ENCODE assay signal across 15 mouse cellular contexts in genomic region chr3:69186643-69187042, GRCm38 (mm10). TPM values are rescaled to one million over a fixed set of nuclear protein-coding genes. Genes with fewer than 3 reads are reported as not detected.
A peak's percentile ranks its signal among the peaks of the same experiment; 100 is the strongest.
DNase-seq lines count a peak whose midpoint lies in the region; ATAC-seq lines count a peak whose summit lies in the region.
"Had no signal": no experiment of that assay in that cellular context is flagged by ENCODE, and none has a peak within 500 bp of the region (broad histone marks: within the 10 kb centered on the region; RNA-seq: fewer than 3 reads in every experiment).

No protein-coding gene starts in this region.

- no peak overlapping the region for H3K9ac ChIP-seq in forebrain, embryonic 13.5 days
- H3K9ac ChIP-seq in forebrain, embryonic 16.5 days (replicated peaks; ENCODE audit: low read depth, low read length), result no peak overlapping the region
- H3K9ac ChIP-seq: embryonic facial prominence, embryonic 12.5 days; liver, embryonic 15.5 days; neural tube, embryonic 15.5 days had no signal

- intact Hi-C loops in left cerebral cortex, postnatal 14 days (cut with DNase I), result no loop called here

- ATAC-seq in forebrain, embryonic 13.5 days, result peak; percentile 50; the same call in 1 of the 2 replicates
- peak; percentile 52 for ATAC-seq in forebrain, embryonic 16.5 days

- no peak overlapping the region for H3K4me3 ChIP-seq in forebrain, embryonic 13.5 days
- no peak overlapping the region for H3K4me3 ChIP-seq in forebrain, embryonic 10.5 days
- no peak overlapping the region for H3K4me3 ChIP-seq in forebrain, embryonic 16.5 days (replicated peaks; ENCODE audit: low read length)
- H3K4me3 ChIP-seq: embryonic facial prominence, embryonic 12.5 days; hindbrain, embryonic 10.5 days; liver, embryonic 15.5 days; neural tube, embryonic 15.5 days had no signal

- no peaks in the 10 kb centered on the region for H3K27me3 ChIP-seq in forebrain, embryonic 13.5 days
- H3K27me3 ChIP-seq in forebrain, embryonic 10.5 days (ENCODE audit: poor library complexity, severe bottlenecking), result no peaks in the 10 kb centered on the region
- no peaks in the 10 kb centered on the region for H3K27me3 ChIP-seq in forebrain, embryonic 16.5 days (replicated peaks; ENCODE audit: control insufficient read depth, insufficient read depth, low read length)
- H3K27me3 ChIP-seq: embryonic facial prominence, embryonic 12.5 days; liver, embryonic 15.5 days; neural tube, embryonic 15.5 days had no signal

- no peak overlapping the region for H3K27ac ChIP-seq in forebrain, embryonic 13.5 days
- no peak overlapping the region for H3K27ac ChIP-seq in forebrain, embryonic 10.5 days
- H3K27ac ChIP-seq in forebrain, embryonic 16.5 days (ENCODE audit: low read length), result no peak overlapping the region
- H3K27ac ChIP-seq: embryonic facial prominence, embryonic 12.5 days; hindbrain, embryonic 10.5 days; liver, embryonic 15.5 days; neural tube, embryonic 15.5 days had no signal

- no peaks in the 10 kb centered on the region for H3K36me3 ChIP-seq in forebrain, embryonic 13.5 days (ENCODE audit: poor library complexity, severe bottlenecking)
- no peaks in the 10 kb centered on the region for H3K36me3 ChIP-seq in forebrain, embryonic 10.5 days (replicated peaks)
- no peaks in the 10 kb centered on the region for H3K36me3 ChIP-seq in forebrain, embryonic 16.5 days (ENCODE audit: control insufficient read depth, insufficient read depth)
- H3K36me3 ChIP-seq: embryonic facial prominence, embryonic 12.5 days; hindbrain, embryonic 10.5 days; liver, embryonic 15.5 days; neural tube, embryonic 15.5 days had no signal

- no peak for DNase-seq in forebrain, embryonic 10.5 days (ENCODE audit: extremely low spot score, low spot score)
- DNase-seq in layer of hippocampus, adult 11-12 months (ENCODE audit: low spot score), result peak; percentile 34
- DNase-seq in layer of hippocampus, adult 9-10 months (ENCODE audit: low spot score), result no peak
- peak; percentile 34 to 58 for DNase-seq in left cerebral cortex, postnatal 14 days (ENCODE audit: low spot score in 2 of 2)
- no peak for DNase-seq in urinary bladder, adult 2 months (ENCODE audit: low spot score)
- DNase-seq in spleen, adult 12 weeks (ENCODE audit: low spot score), result no peak
- DNase-seq: gastrocnemius, postnatal 25 days; midbrain, embryonic 14.5 days had no signal

- no peak overlapping the region for H3K4me2 ChIP-seq in forebrain, embryonic 13.5 days
- no peak overlapping the region for H3K4me2 ChIP-seq in forebrain, embryonic 16.5 days (ENCODE audit: low read length)
- H3K4me2 ChIP-seq: embryonic facial prominence, embryonic 12.5 days; liver, embryonic 15.5 days; neural tube, embryonic 15.5 days had no signal

- peaks cover 2% of the 10 kb centered on the region; the same call in 1 of the 2 replicates for H3K4me1 ChIP-seq in forebrain, embryonic 13.5 days
- no peaks in the 10 kb centered on the region for H3K4me1 ChIP-seq in forebrain, embryonic 10.5 days
- 0 out of 2 replicates have a peak, but pooled peaks cover 5% of the 10 kb centered on the region for H3K4me1 ChIP-seq in forebrain, embryonic 16.5 days (replicated peaks; ENCODE audit: control insufficient read depth, insufficient read depth, low read length)
- H3K4me1 ChIP-seq: embryonic facial prominence, embryonic 12.5 days; hindbrain, embryonic 10.5 days; liver, embryonic 15.5 days; neural tube, embryonic 15.5 days had no signal

- H3K9me3 ChIP-seq in forebrain, embryonic 13.5 days (replicated peaks), result no peaks in the 10 kb centered on the region
- no peaks in the 10 kb centered on the region for H3K9me3 ChIP-seq in forebrain, embryonic 10.5 days
- no peaks in the 10 kb centered on the region for H3K9me3 ChIP-seq in forebrain, embryonic 16.5 days (ENCODE audit: control insufficient read depth, low read length)
- H3K9me3 ChIP-seq: embryonic facial prominence, embryonic 12.5 days; hindbrain, embryonic 10.5 days; liver, embryonic 15.5 days; neural tube, embryonic 15.5 days had no signal

- 74% methylated on average over 16 of the region's 16 CpGs for WGBS in forebrain, embryonic 13.5 days
- 88% methylated on average over 16 of the region's 16 CpGs for whole genome bisulfite sequencing in forebrain, embryonic 10.5 days
- 52% methylated on average over 16 of the region's 16 CpGs for WGBS in forebrain, embryonic 16.5 days

RNA-seq across cellular contexts. Expression of gene Arl14, which starts 35.6 kb away (rescaled TPM):
- not detected in 2 replicates for polyA plus RNA-seq in forebrain, embryonic 13.5 days (2015; fragmentation: Nextera tagmentation; extraction: Ambion mirVana)
- polyA plus RNA-seq in forebrain, embryonic 10.5 days (2016; fragmentation: Nextera tagmentation; extraction: Ambion mirVana), result not detected in 2 replicates
- polyA plus RNA-seq in forebrain, embryonic 16.5 days (2015; fragmentation: Nextera tagmentation; extraction: Ambion mirVana), result not detected in 2 replicates
- not detected for total RNA-seq in left cerebral cortex, postnatal 14 days (2021)
- 1.7 and 3.0 TPM in 2 replicates for polyA plus RNA-seq in urinary bladder, adult 2 months (2012; rRNA removed)
- total RNA-seq: gastrocnemius, postnatal 25 days; MEL had no signal
- polyA plus RNA-seq: embryonic facial prominence, embryonic 12.5 days; hindbrain, embryonic 10.5 days; liver, embryonic 15.5 days; midbrain, embryonic 14.5 days; neural tube, embryonic 15.5 days had no signal

RNA-seq across cellular contexts. Expression of gene Kpna4, which starts 59.7 kb away (rescaled TPM):
- polyA plus RNA-seq in forebrain, embryonic 13.5 days (2015; fragmentation: Nextera tagmentation; extraction: Ambion mirVana), result 36.4 and 37.5 TPM in 2 replicates
- polyA plus RNA-seq in forebrain, embryonic 10.5 days (2016; fragmentation: Nextera tagmentation; extraction: Ambion mirVana), result 37.0 and 39.8 TPM in 2 replicates
- 36.8 and 41.9 TPM in 2 replicates for polyA plus RNA-seq in forebrain, embryonic 16.5 days (2015; fragmentation: Nextera tagmentation; extraction: Ambion mirVana)
- 10 to 100 TPM; 59.9 to 61.2 TPM for total RNA-seq in left cerebral cortex, postnatal 14 days (2021)
- 33.9 and 35.7 TPM in 2 replicates for polyA plus RNA-seq in urinary bladder, adult 2 months (2012; rRNA removed)

Comparison
In these comparisons a context has a peak if more than half of its experiments do, and no peak if none do; other contexts are left out.
1. DNase-seq: peak in layer of hippocampus, adult 11-12 months (single experiment) and left cerebral cortex, postnatal 14 days (2 of 2); none in forebrain, embryonic 10.5 days (single experiment), layer of hippocampus, adult 9-10 months (single experiment), urinary bladder, adult 2 months (single experiment) and spleen, adult 12 weeks (single experiment).